Mouse (Mus musculus) heart, embryonic 14.5 days (tissue): ENCODE measurements around the gene Amigo1. TPM values are rescaled to one million over a fixed set of nuclear protein-coding genes. Genes with fewer than 3 reads are reported as not detected.

ENCODE experiments used
- ATAC-seq: fragments of 200-750 bp; cut with Nextera tagmentation; 2 replicates; pipeline ENCODE4 v1.8.0; 2017; ENCODE audit warnings: low read depth, moderate TSS enrichment; ENCODE audit not compliant: insufficient number of reproducible peaks, insufficient read depth, low FRiP score
- H3K27ac ChIP-seq, 2 experiments: fragments of 200-500 bp in 1 of 2; fragments of 300-500 bp in 1 of 2; sonication (generic) in 1 of 2; replicated peaks in 1 of 2; 2 replicates each; pipeline ENCODE4 v1.5.1; 2012 to 2014; ENCODE audit warnings: low read depth in 2 of 2, low read length in 2 of 2, control low read depth in 1 of 2, mild to moderate bottlenecking in 1 of 2, mixed read lengths in 1 of 2; ENCODE audit not compliant: control insufficient read depth in 1 of 2, insufficient read depth in 1 of 2
- H3K27me3 ChIP-seq: fragments of 300-500 bp; sonication (generic); 2 replicates; pipeline ENCODE4 v1.6.1; 2014; ENCODE audit warnings: mild to moderate bottlenecking, low read length, control low read depth; ENCODE audit not compliant: control insufficient read depth, insufficient read depth
- H3K36me3 ChIP-seq: fragments of 300-500 bp; sonication (generic); 2 replicates; pipeline ENCODE4 v1.6.1; 2014; ENCODE audit warnings: mild to moderate bottlenecking, control low read depth, low read length, mixed read lengths; ENCODE audit not compliant: control insufficient read depth, insufficient read depth
- H3K4me1 ChIP-seq, 2 experiments: fragments of 200-500 bp in 1 of 2; fragments of 300-500 bp in 1 of 2; sonication (generic) in 1 of 2; 2 replicates each; pipeline ENCODE4 v1.6.1; 2012 to 2014; ENCODE audit warnings: low read length in 2 of 2, control low read depth in 1 of 2, mixed read lengths in 1 of 2; ENCODE audit not compliant: control insufficient read depth in 2 of 2, insufficient read depth in 2 of 2
- H3K4me2 ChIP-seq: fragments of 300-500 bp; sonication (generic); 2 replicates; pipeline ENCODE4 v1.6.1; 2014; ENCODE audit warnings: mild to moderate bottlenecking, low read length
- H3K4me3 ChIP-seq, 2 experiments: fragments of 200-500 bp in 1 of 2; fragments of 300-500 bp in 1 of 2; sonication (generic) in 1 of 2; 2 replicates each; pipeline ENCODE4 v1.5.1; 2012 to 2014; ENCODE audit warnings: low read length in 2 of 2, mild to moderate bottlenecking in 2 of 2, control low read depth in 1 of 2, low read depth in 1 of 2, moderate library complexity in 1 of 2; ENCODE audit not compliant: control insufficient read depth in 1 of 2, insufficient read depth in 1 of 2
- H3K9ac ChIP-seq: fragments of 300-500 bp; sonication (generic); 2 replicates; pipeline ENCODE4 v1.6.1; 2014; ENCODE audit warnings: mild to moderate bottlenecking, low read length
- H3K9me3 ChIP-seq: fragments of 300-500 bp; sonication (generic); 2 replicates; pipeline ENCODE4 v1.6.1; 2016; ENCODE audit warnings: low read length, control low read depth; ENCODE audit not compliant: control insufficient read depth
- WGBS: fragments of 180-500 bp; shearing (Covaris S2); extraction: QIAGEN DNeasy Blood & Tissue Kit; methylation state at CpG from one replicate; pipeline ENCODE4 v1.1.7; 2014; 5-methylcytosine and 5-hydroxymethylcytosine counted together
- polyA plus RNA-seq: library from polyadenylated mRNA; unstranded; fragments of >200 nt; fragmentation: Nextera tagmentation; extraction: Ambion mirVana; gene quantifications from 2 replicates; pipeline ENCODE4 v1.2.1, GENCODE M21; 2014

Amigo1 gene
- polyA plus RNA-seq, 1 experiment from 2014 or later, result 2.6 TPM

- H3K4me2 ChIP-seq, result no peak overlapping the region
- WGBS, result 90% methylated on average over 3 of the region's 3 CpGs
- ATAC-seq, result no peak
- H3K27ac ChIP-seq, result no peak overlapping the region
- H3K27me3 ChIP-seq, result no peaks in the 10 kb centered on the region
- H3K9me3 ChIP-seq, result no peaks in the 10 kb centered on the region
- H3K36me3 ChIP-seq, result no peaks in the 10 kb centered on the region
- peaks cover 0 to 2% of the 10 kb centered on the region in 2 experiments; a peak in 2 of 4 replicates for H3K4me1 ChIP-seq
- H3K4me3 ChIP-seq, result no peak overlapping the region
- no peak overlapping the region for H3K9ac ChIP-seq
Measured at GRCm38 (mm10) chr3:108152290-108152689, 33.8 kb upstream of the Amigo1 start.

GRCm38 (mm10) chr3:108154656-108155055 lies 31.5 kb upstream of the Amigo1 start, which contains the start of gene Gpr61:
Gpr61 (minus strand) TSS chr3:108154882.
- Histone ChIP-seq H3K4me2 (no peak within 1 kb of the TSS), H3K27me3 (no peaks in the 10 kb centered on the region), H3K9me3 (no peaks in the 10 kb centered on the region), H3K4me3 (no peak within 1 kb of the TSS), H3K36me3 (no peaks in the 10 kb centered on the region), H3K27ac (no peak within 1 kb of the TSS), H3K9ac (no peak within 1 kb of the TSS), H3K4me1 (peaks cover 15 to 19% of the 10 kb centered on the region in 2 experiments)
- 33% methylated on average over 4 of the region's 4 CpGs for WGBS
- ATAC-seq, result no peak

GRCm38 (mm10) chr3:108158383-108159037 lies 27.6 kb upstream of the Amigo1 start:
- WGBS, result 29% methylated on average over 9 of the region's 9 CpGs
- no peaks in the 10 kb centered on the region for H3K9me3 ChIP-seq
- H3K27ac ChIP-seq, result peak overlapping the region; percentile 75 to 85
- H3K4me1 ChIP-seq, result peaks cover 15 to 19% of the 10 kb centered on the region in 2 experiments
- ATAC-seq, result peak; percentile 80
- no peaks in the 10 kb centered on the region for H3K36me3 ChIP-seq
- no peaks in the 10 kb centered on the region for H3K27me3 ChIP-seq
- H3K4me3 ChIP-seq, result no peak overlapping the region
- H3K9ac ChIP-seq, result peak overlapping the region; percentile 34; the same call in 1 of the 2 replicates
- H3K4me2 ChIP-seq, result peak overlapping the region; percentile 54

- H3K9ac ChIP-seq, result no peak overlapping the region
- H3K27me3 ChIP-seq, result peaks cover 6% of the 10 kb centered on the region; the same call in 1 of the 2 replicates
- H3K4me1 ChIP-seq, result peaks cover 5 to 9% of the 10 kb centered on the region in 2 experiments
- H3K9me3 ChIP-seq, result no peaks in the 10 kb centered on the region
- no peaks in the 10 kb centered on the region for H3K36me3 ChIP-seq
- no peak overlapping the region for H3K27ac ChIP-seq
- 67% methylated on average over 5 of the region's 5 CpGs for WGBS
- no peak overlapping the region for H3K4me3 ChIP-seq
- no peak for ATAC-seq
- H3K4me2 ChIP-seq, result no peak overlapping the region
Measured at GRCm38 (mm10) chr3:108164091-108164490, 22.0 kb upstream of the Amigo1 start.

GRCm38 (mm10) chr3:108164807-108165206 lies 21.3 kb upstream of the Amigo1 start:
- no peak overlapping the region for H3K9ac ChIP-seq
- no peak overlapping the region for H3K4me3 ChIP-seq
- H3K36me3 ChIP-seq, result no peaks in the 10 kb centered on the region
- H3K4me1 ChIP-seq, result peaks cover 0 to 2% of the 10 kb centered on the region in 2 experiments; a peak in 1 of 4 replicates
- peak; percentile 40; the same call in 1 of the 2 replicates for ATAC-seq
- no peaks in the 10 kb centered on the region for H3K9me3 ChIP-seq
- H3K27ac ChIP-seq, result no peak overlapping the region
- peaks cover 6% of the 10 kb centered on the region; the same call in 1 of the 2 replicates for H3K27me3 ChIP-seq
- peak overlapping the region; percentile 37; the same call in 1 of the 2 replicates for H3K4me2 ChIP-seq
- 22% methylated on average over 9 of the region's 9 CpGs for WGBS

- no peak for ATAC-seq
- Histone ChIP-seq H3K9me3 (no peaks in the 10 kb centered on the region), H3K4me1 (peaks cover 0 to 2% of the 10 kb centered on the region in 2 experiments; a peak in 1 of 4 replicates), H3K4me2 (no peak overlapping the region), H3K27me3 (peaks cover 6% of the 10 kb centered on the region; the same call in 1 of the 2 replicates), H3K27ac (no peak overlapping the region), H3K36me3 (no peaks in the 10 kb centered on the region), H3K9ac (no peak overlapping the region), H3K4me3 (no peak overlapping the region)
- WGBS, result 60% methylated on average over 10 of the region's 10 CpGs
Measured at GRCm38 (mm10) chr3:108165532-108166315, 20.4 kb upstream of the Amigo1 start.

DNA sequence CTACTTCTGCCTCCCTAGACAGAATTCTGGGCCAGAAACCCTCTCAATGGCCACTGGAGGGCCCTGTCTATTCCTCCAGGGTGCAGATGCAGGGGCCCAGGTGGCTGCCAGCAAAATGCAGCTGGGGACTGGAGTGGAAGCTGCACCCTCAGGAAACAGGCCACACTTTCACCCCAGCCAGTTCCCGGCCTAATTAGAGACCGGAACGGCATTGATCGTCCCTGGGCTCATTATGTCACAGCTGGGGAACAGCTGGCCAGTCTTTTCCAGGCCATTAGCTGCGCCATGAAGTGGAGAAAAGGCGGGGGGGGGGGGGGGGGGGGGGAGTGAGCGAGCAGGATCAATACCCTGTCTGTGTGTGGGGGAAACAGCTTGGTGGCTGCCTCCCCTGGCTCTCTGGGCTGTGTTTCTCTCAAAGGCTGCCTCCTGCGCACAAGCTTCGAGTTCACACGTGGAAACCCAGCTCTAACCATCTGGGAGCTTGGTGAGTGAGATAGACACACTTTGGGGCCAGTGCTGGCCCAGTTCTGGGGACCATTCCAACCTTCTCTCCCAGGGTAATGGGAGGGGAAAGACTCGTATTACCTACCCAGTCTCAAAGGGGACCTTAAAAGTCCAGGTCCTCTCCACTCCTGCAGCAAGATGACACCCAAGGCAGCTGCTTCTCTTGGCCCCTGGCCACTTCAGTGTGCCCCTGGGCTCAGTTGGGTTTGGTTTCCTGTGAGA lies 19.5 kb upstream of the Amigo1 start:
- Histone ChIP-seq H3K36me3 (no peaks in the 10 kb centered on the region), H3K9ac (no peak overlapping the region), H3K4me2 (no peak overlapping the region), H3K27ac (no peak overlapping the region), H3K4me1 (peaks cover 0 to 2% of the 10 kb centered on the region in 2 experiments; a peak in 1 of 4 replicates), H3K4me3 (no peak overlapping the region), H3K27me3 (peaks cover 6% of the 10 kb centered on the region; the same call in 1 of the 2 replicates), H3K9me3 (no peaks in the 10 kb centered on the region)
- 36% methylated on average over 8 of the region's 11 CpGs for WGBS
- no peak for ATAC-seq
